Mouse (Mus musculus): ENCODE results near the gene Limk1. TPM values are rescaled to one million over a fixed set of nuclear protein-coding genes. Genes with fewer than 3 reads are reported as not detected.

The Limk1 gene
- 1 to 10 TPM; 3.8 to 4.2 TPM for polyA plus RNA-seq (2017; shearing (Covaris generic))

- no peak for ATAC-seq
Measured at GRCm38 (mm10) chr5:134688086-134688717, at the start of gene Limk1. Gene Limk1, minus strand, starts transcription at chr5:134688598.

GRCm38 (mm10) chr5:134734920-134735319, 46.5 kb upstream of the Limk1 start:
- no peak for ATAC-seq

GRCm38 (mm10) chr5:134734072-134734471, 45.7 kb upstream of the Limk1 start:
- no peak for ATAC-seq

GRCm38 (mm10) chr5:134733241-134733640, 44.8 kb upstream of the Limk1 start:
- ATAC-seq, result no peak

GRCm38 (mm10) chr5:134729124-134729523, 40.7 kb upstream of the Limk1 start:
- ATAC-seq, result no peak

GRCm38 (mm10) chr5:134728535-134728934, 40.1 kb upstream of the Limk1 start:
- no peak for ATAC-seq

GRCm38 (mm10) chr5:134727001-134727639, 38.7 kb upstream of the Limk1 start:
- ATAC-seq, result no peak

- no peak for ATAC-seq
Measured at GRCm38 (mm10) chr5:134725299-134725698, 36.9 kb upstream of the Limk1 start.

- no peak for ATAC-seq
Measured at GRCm38 (mm10) chr5:134720058-134720457, 31.7 kb upstream of the Limk1 start.

GRCm38 (mm10) chr5:134711076-134711475, 22.7 kb upstream of the Limk1 start:
- no peak for ATAC-seq

- ATAC-seq, result no peak
Measured at GRCm38 (mm10) chr5:134709275-134709674, 20.9 kb upstream of the Limk1 start.

- ATAC-seq, result peak; percentile 86
Measured at GRCm38 (mm10) chr5:134704157-134704556, 15.8 kb upstream of the Limk1 start.

- ATAC-seq, result no peak
Measured at GRCm38 (mm10) chr5:134695539-134695938, 7.1 kb upstream of the Limk1 start.

GRCm38 (mm10) chr5:134695082-134695481, 6.7 kb upstream of the Limk1 start:
- ATAC-seq, result no peak

- no peak for ATAC-seq
Measured at GRCm38 (mm10) chr5:134692704-134693103, 4.3 kb upstream of the Limk1 start.

GRCm38 (mm10) chr5:134688718-134689284, 403 bp upstream of the Limk1 start:
- ATAC-seq, result peak; percentile 90

- no peak for ATAC-seq
Measured at GRCm38 (mm10) chr5:134687187-134687586, 1.2 kb downstream of the Limk1 start.

- no peak for ATAC-seq
Measured at GRCm38 (mm10) chr5:134686541-134686940, 1.9 kb downstream of the Limk1 start.

GRCm38 (mm10) chr5:134684398-134684797, 4.0 kb downstream of the Limk1 start:
- no peak for ATAC-seq

GRCm38 (mm10) chr5:134683813-134684212, 4.6 kb downstream of the Limk1 start:
- ATAC-seq, result no peak

- no peak for ATAC-seq
Measured at GRCm38 (mm10) chr5:134680238-134680637, 8.2 kb downstream of the Limk1 start.

GRCm38 (mm10) chr5:134678827-134679546, 9.4 kb downstream of the Limk1 start:
- no peak for ATAC-seq

- peak; percentile 13 for ATAC-seq
Measured at GRCm38 (mm10) chr5:134678031-134678430, 10.4 kb downstream of the Limk1 start.
